Mouse (Mus musculus): ENCODE measurements around the gene Tm9sf2.

GRCm38 (mm10) chr14:122062411-122063090 lies 44.3 kb upstream of the Tm9sf2 start:
- no peak for TF ChIP-seq EP300 (IDR thresholded peaks at IDR 0.05; ENCODE audit: low read depth)
- TF ChIP-seq CTCF (IDR thresholded peaks at IDR 0.05; ENCODE audit: low read depth): no peak

Measured in liver, embryonic 14.5 days (tissue).